Mouse (Mus musculus): ENCODE data around the gene Rpl18a.

DNA sequence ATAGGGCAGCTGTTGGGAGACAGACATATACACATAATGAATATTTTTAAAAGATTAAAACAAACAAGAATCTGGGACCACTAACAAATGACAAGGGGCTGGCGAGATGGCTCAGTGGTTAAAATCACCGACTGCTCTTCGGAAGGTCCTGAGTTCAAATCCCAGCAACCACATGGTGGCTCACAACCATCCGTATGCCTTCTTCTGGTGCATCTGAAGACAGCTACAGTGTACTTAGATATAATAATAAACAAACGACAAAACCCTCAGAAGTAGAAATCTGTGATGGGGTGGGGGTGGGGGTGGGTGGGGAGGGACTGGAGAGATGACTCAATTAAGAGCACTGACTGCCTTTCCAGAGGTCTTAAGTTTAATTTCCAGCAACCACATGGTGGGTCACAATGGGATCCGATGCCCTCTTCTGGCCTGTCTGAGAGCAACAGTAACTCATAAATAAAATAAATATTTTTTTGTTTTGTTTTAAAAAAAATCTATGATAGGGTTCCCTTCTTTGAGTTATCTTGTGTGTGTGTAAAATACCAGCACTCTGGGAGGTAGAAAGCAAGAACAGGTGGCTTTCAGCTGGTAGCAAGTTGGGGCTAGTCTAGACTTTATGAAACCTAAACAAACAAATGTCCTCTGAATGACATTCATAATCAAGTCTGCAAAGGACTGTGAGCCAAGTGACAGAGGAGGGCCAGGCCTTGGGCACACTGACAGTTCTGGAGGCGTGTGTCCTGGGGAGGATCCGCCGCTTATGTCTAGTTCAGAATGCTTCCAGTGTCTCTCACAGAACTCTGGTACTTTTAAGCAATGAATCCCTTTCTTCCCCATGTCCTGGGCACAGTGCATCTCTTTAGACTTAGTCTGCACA is 23.1 kb upstream of the Rpl18a start:
- TF ChIP-seq CTCF (conservative IDR thresholded peaks at IDR 0.05; ENCODE audit: low read length) (no peak), NANOG (IDR thresholded peaks at IDR 0.05; ENCODE audit: borderline replicate concordance, low read length) (no peak)
